Mouse (Mus musculus) forebrain, embryonic 15.5 days (tissue): ENCODE measurements around the gene Crebrf. TPM values are rescaled to one million over a fixed set of nuclear protein-coding genes. Genes with fewer than 3 reads are reported as not detected.

Experiments
- ATAC-seq: fragments of 200-750 bp; cut with Nextera tagmentation; replicated peaks from 2 replicates; pipeline ENCODE4 v1.8.0; 2017; ENCODE audit warnings: mild to moderate bottlenecking, moderate TSS enrichment, moderate library complexity
- H3K27ac ChIP-seq: fragments of 300-500 bp; sonication (generic); replicated peaks from 2 replicates; pipeline ENCODE4 v1.5.1; 2015; ENCODE audit warnings: mild to moderate bottlenecking, inconsistent platforms
- H3K27me3 ChIP-seq: fragments of 300-500 bp; sonication (generic); 2 replicates; pipeline ENCODE4 v1.6.1; 2015; ENCODE audit warnings: inconsistent platforms
- H3K36me3 ChIP-seq: fragments of 300-500 bp; sonication (generic); 2 replicates; pipeline ENCODE4 v1.6.1; 2015; ENCODE audit warnings: mild to moderate bottlenecking, inconsistent platforms
- H3K4me1 ChIP-seq: fragments of 300-500 bp; sonication (generic); 2 replicates; pipeline ENCODE4 v1.6.1; 2015; ENCODE audit warnings: inconsistent platforms
- H3K4me2 ChIP-seq: fragments of 300-500 bp; sonication (generic); replicated peaks from 2 replicates; pipeline ENCODE4 v1.6.1; 2015; ENCODE audit warnings: mild to moderate bottlenecking, inconsistent platforms
- H3K4me3 ChIP-seq: fragments of 300-500 bp; sonication (generic); 2 replicates; pipeline ENCODE4 v1.5.1; 2015; ENCODE audit warnings: mild to moderate bottlenecking, inconsistent platforms
- H3K9ac ChIP-seq: fragments of 300-500 bp; sonication (generic); replicated peaks from 2 replicates; pipeline ENCODE4 v1.6.1; 2015; ENCODE audit warnings: mild to moderate bottlenecking, inconsistent platforms
- H3K9me3 ChIP-seq: fragments of 300-500 bp; sonication (generic); 2 replicates; pipeline ENCODE4 v1.6.1; 2016; ENCODE audit warnings: inconsistent platforms
- WGBS: fragments of 180-500 bp; shearing (Covaris S2); methylation state at CpG from one replicate; pipeline ENCODE4 v1.1.7; 2015; ENCODE audit warnings: mixed read lengths; 5-methylcytosine and 5-hydroxymethylcytosine counted together
- polyA plus RNA-seq: library from polyadenylated mRNA; unstranded; fragments of >200 nt; fragmentation: Nextera tagmentation; extraction: Ambion mirVana; gene quantifications from 2 replicates; pipeline ENCODE4 v1.2.1, GENCODE M21; 2015

The Crebrf gene
- polyA plus RNA-seq, 1 experiment from 2014 or later, result 16.8 TPM

- ATAC-seq, result no peak
- H3K27ac ChIP-seq, result no peak overlapping the region
These were observed 7.0 kb upstream of the Crebrf start for GRCm38 (mm10) chr17:26708499-26708898.

GRCm38 (mm10) chr17:26708993-26709590 is 6.4 kb upstream of the Crebrf start:
- H3K9ac ChIP-seq, result no peak overlapping the region
- 0 out of 2 replicates have a peak, but pooled peaks cover 3% of the 10 kb centered on the region for H3K36me3 ChIP-seq
- ATAC-seq, result no peak
- H3K4me2 ChIP-seq, result no peak overlapping the region
- no peaks in the 10 kb centered on the region for H3K9me3 ChIP-seq
- peak overlapping the region; percentile 39 for H3K27ac ChIP-seq
- H3K4me3 ChIP-seq, result no peak overlapping the region
- 35% methylated on average over 9 of the region's 9 CpGs for WGBS
- no peaks in the 10 kb centered on the region for H3K27me3 ChIP-seq
- H3K4me1 ChIP-seq, result peaks cover 19% of the 10 kb centered on the region

More at GRCm38 (mm10) chr17:26708499-26708898, 7.0 kb upstream of the Crebrf start:
- Histone ChIP-seq H3K36me3 (0 out of 2 replicates have a peak, but pooled peaks cover 3% of the 10 kb centered on the region), H3K27me3 (no peaks in the 10 kb centered on the region), H3K4me3 (no peak overlapping the region), H3K4me1 (peaks cover 19% of the 10 kb centered on the region), H3K9ac (no peak overlapping the region), H3K4me2 (no peak overlapping the region), H3K9me3 (no peaks in the 10 kb centered on the region)

- 43% methylated on average over 6 of the region's 6 CpGs for WGBS
- H3K9me3 ChIP-seq, result no peaks in the 10 kb centered on the region
These were observed 5.4 kb upstream of the Crebrf start for GRCm38 (mm10) chr17:26710049-26710448.

GRCm38 (mm10) chr17:26715916-26716717 is 667 bp downstream of the Crebrf start:
- peak overlapping the region; percentile 69 for H3K4me2 ChIP-seq
- H3K9ac ChIP-seq, result peak overlapping the region; percentile 72
- peaks cover 11% of the 10 kb centered on the region for H3K4me1 ChIP-seq
- H3K4me3 ChIP-seq, result peak overlapping the region; percentile 77
- ATAC-seq, result peak; percentile 98
- WGBS, result under 1% methylated on average over 75 of the region's 75 CpGs
- peak overlapping the region; percentile 81 for H3K27ac ChIP-seq
- H3K27me3 ChIP-seq, result no peaks in the 10 kb centered on the region
- no peaks in the 10 kb centered on the region for H3K36me3 ChIP-seq
- H3K9me3 ChIP-seq, result no peaks in the 10 kb centered on the region

More at GRCm38 (mm10) chr17:26710049-26710448, 5.4 kb upstream of the Crebrf start:
- Histone ChIP-seq H3K4me3 (no peak overlapping the region), H3K4me2 (no peak overlapping the region), H3K27me3 (no peaks in the 10 kb centered on the region), H3K4me1 (peaks cover 22% of the 10 kb centered on the region), H3K36me3 (no peaks in the 10 kb centered on the region), H3K9ac (no peak overlapping the region), H3K27ac (no peak overlapping the region)
- ATAC-seq, result no peak

- Histone ChIP-seq H3K4me3 (no peak overlapping the region), H3K4me1 (peaks cover 9% of the 10 kb centered on the region), H3K27ac (no peak overlapping the region), H3K9me3 (no peaks in the 10 kb centered on the region), H3K9ac (no peak overlapping the region), H3K4me2 (no peak overlapping the region), H3K27me3 (no peaks in the 10 kb centered on the region), H3K36me3 (no peaks in the 10 kb centered on the region)
- 46% methylated on average over 2 of the region's 2 CpGs for WGBS
- no peak for ATAC-seq
These were observed 2.4 kb downstream of the Crebrf start for GRCm38 (mm10) chr17:26717868-26718267.

- H3K4me3 ChIP-seq, result no peak overlapping the region
- no peaks in the 10 kb centered on the region for H3K27me3 ChIP-seq
- no peak for ATAC-seq
- H3K9ac ChIP-seq, result no peak overlapping the region
- H3K27ac ChIP-seq, result no peak overlapping the region
- H3K4me2 ChIP-seq, result no peak overlapping the region
- no peaks in the 10 kb centered on the region for H3K9me3 ChIP-seq
- peaks cover 9% of the 10 kb centered on the region for H3K4me1 ChIP-seq
- H3K36me3 ChIP-seq, result no peaks in the 10 kb centered on the region
These were observed 4.0 kb downstream of the Crebrf start for GRCm38 (mm10) chr17:26719405-26719804.

- H3K27me3 ChIP-seq, result no peaks in the 10 kb centered on the region
- H3K4me2 ChIP-seq, result no peak overlapping the region
- H3K9ac ChIP-seq, result no peak overlapping the region
- no peak overlapping the region for H3K4me3 ChIP-seq
- no peaks in the 10 kb centered on the region for H3K9me3 ChIP-seq
- ATAC-seq, result no peak
- H3K27ac ChIP-seq, result no peak overlapping the region
- no peaks in the 10 kb centered on the region for H3K36me3 ChIP-seq
- 74% methylated on average over 2 of the region's 2 CpGs for WGBS
- peaks cover 2% of the 10 kb centered on the region; the same call in 1 of the 2 replicates for H3K4me1 ChIP-seq
These were observed 6.4 kb downstream of the Crebrf start for GRCm38 (mm10) chr17:26721802-26722201.

- Histone ChIP-seq H3K9me3 (no peaks in the 10 kb centered on the region), H3K36me3 (no peaks in the 10 kb centered on the region), H3K4me1 (no peaks in the 10 kb centered on the region), H3K27ac (no peak overlapping the region), H3K4me2 (no peak overlapping the region), H3K9ac (no peak overlapping the region), H3K27me3 (no peaks in the 10 kb centered on the region), H3K4me3 (no peak overlapping the region)
- 69% methylated on average over 1 of the region's 1 CpGs for WGBS
- no peak for ATAC-seq
These were observed 9.3 kb downstream of the Crebrf start for GRCm38 (mm10) chr17:26724790-26725189.

GRCm38 (mm10) chr17:26726674-26727073 is 11.2 kb downstream of the Crebrf start:
- no peak overlapping the region for H3K4me3 ChIP-seq
- no peaks in the 10 kb centered on the region for H3K36me3 ChIP-seq
- no peaks in the 10 kb centered on the region for H3K27me3 ChIP-seq
- H3K9ac ChIP-seq, result no peak overlapping the region
- H3K9me3 ChIP-seq, result no peaks in the 10 kb centered on the region
- ATAC-seq, result no peak
- H3K4me2 ChIP-seq, result no peak overlapping the region
- 82% methylated on average over 1 of the region's 1 CpGs for WGBS
- no peaks in the 10 kb centered on the region for H3K4me1 ChIP-seq
- no peak overlapping the region for H3K27ac ChIP-seq

- Histone ChIP-seq H3K27ac (no peak overlapping the region), H3K4me2 (no peak overlapping the region), H3K27me3 (no peaks in the 10 kb centered on the region), H3K4me1 (no peaks in the 10 kb centered on the region), H3K9me3 (no peaks in the 10 kb centered on the region), H3K9ac (no peak overlapping the region), H3K36me3 (no peaks in the 10 kb centered on the region), H3K4me3 (no peak overlapping the region)
- WGBS, result 73% methylated on average over 3 of the region's 3 CpGs
- ATAC-seq, result no peak
These were observed 11.8 kb downstream of the Crebrf start for GRCm38 (mm10) chr17:26727110-26727755.

GRCm38 (mm10) chr17:26742581-26742980 is 27.1 kb downstream of the Crebrf start:
- no peak overlapping the region for H3K4me2 ChIP-seq
- H3K27ac ChIP-seq, result no peak overlapping the region
- H3K27me3 ChIP-seq, result no peaks in the 10 kb centered on the region
- H3K9me3 ChIP-seq, result no peaks in the 10 kb centered on the region
- ATAC-seq, result no peak
- 58% methylated on average over 4 of the region's 4 CpGs for WGBS
- no peaks in the 10 kb centered on the region for H3K4me1 ChIP-seq
- no peak overlapping the region for H3K4me3 ChIP-seq
- peaks cover 8% of the 10 kb centered on the region; the same call in 1 of the 2 replicates for H3K36me3 ChIP-seq
- no peak overlapping the region for H3K9ac ChIP-seq

- Histone ChIP-seq H3K9me3 (no peaks in the 10 kb centered on the region), H3K9ac (no peak overlapping the region), H3K27ac (no peak overlapping the region), H3K4me2 (no peak overlapping the region), H3K4me3 (no peak overlapping the region), H3K27me3 (no peaks in the 10 kb centered on the region), H3K36me3 (peaks cover 8% of the 10 kb centered on the region; the same call in 1 of the 2 replicates), H3K4me1 (no peaks in the 10 kb centered on the region)
- 82% methylated on average over 1 of the region's 1 CpGs for WGBS
- ATAC-seq, result no peak
These were observed 27.8 kb downstream of the Crebrf start for GRCm38 (mm10) chr17:26743294-26743693.
